Mouse (Mus musculus) liver (tissue): ENCODE measurements around the gene Chmp6.

ENCODE experiments used
- DNase-seq: peaks from one replicate; pipeline ENCODE4 v3.0.0-alpha.2; 2020; ENCODE audit warnings: mixed read lengths

Gene Chmp6

GRCm38 (mm10) chr11:119913291-119913934, at the start of gene Chmp6:
Gene Chmp6 (plus strand): TSS chr11:119913441.
- DNase-seq = peak; percentile 82

- no peak for DNase-seq
Measured at GRCm38 (mm10) chr11:119866837-119867236, 46.4 kb upstream of the Chmp6 start.

GRCm38 (mm10) chr11:119868138-119868537, 45.1 kb upstream of the Chmp6 start:
- no peak for DNase-seq

- no peak for DNase-seq
Measured at GRCm38 (mm10) chr11:119868556-119868955, 44.7 kb upstream of the Chmp6 start.

- DNase-seq = no peak
Measured at GRCm38 (mm10) chr11:119871141-119871540, 42.1 kb upstream of the Chmp6 start.

GRCm38 (mm10) chr11:119873643-119874042, 39.6 kb upstream of the Chmp6 start:
- no peak for DNase-seq

- no peak for DNase-seq
Measured at GRCm38 (mm10) chr11:119874841-119875240, 38.4 kb upstream of the Chmp6 start.

GRCm38 (mm10) chr11:119875685-119876084, 37.6 kb upstream of the Chmp6 start:
- no peak for DNase-seq

GRCm38 (mm10) chr11:119877124-119877523, 36.1 kb upstream of the Chmp6 start:
- DNase-seq = no peak

- DNase-seq = no peak
Measured at GRCm38 (mm10) chr11:119879573-119879972, 33.7 kb upstream of the Chmp6 start.

- no peak for DNase-seq
Measured at GRCm38 (mm10) chr11:119883646-119884045, 29.6 kb upstream of the Chmp6 start.

- no peak for DNase-seq
Measured at GRCm38 (mm10) chr11:119889966-119890365, 23.3 kb upstream of the Chmp6 start.

- DNase-seq = no peak
Measured at GRCm38 (mm10) chr11:119891601-119892215, 21.5 kb upstream of the Chmp6 start.

GRCm38 (mm10) chr11:119893667-119894236, 19.5 kb upstream of the Chmp6 start:
- no peak for DNase-seq

GRCm38 (mm10) chr11:119894634-119895033, 18.6 kb upstream of the Chmp6 start:
- DNase-seq = peak; percentile 31

- DNase-seq = no peak
Measured at GRCm38 (mm10) chr11:119897041-119897440, 16.2 kb upstream of the Chmp6 start.

GRCm38 (mm10) chr11:119898976-119899375, 14.3 kb upstream of the Chmp6 start:
- no peak for DNase-seq

GRCm38 (mm10) chr11:119901174-119901573, 12.1 kb upstream of the Chmp6 start:
- DNase-seq = no peak

GRCm38 (mm10) chr11:119902891-119903290, 10.3 kb upstream of the Chmp6 start:
- DNase-seq = no peak

GRCm38 (mm10) chr11:119904621-119905286, 8.5 kb upstream of the Chmp6 start:
- DNase-seq = peak; percentile 58

- DNase-seq = no peak
Measured at GRCm38 (mm10) chr11:119905794-119906193, 7.4 kb upstream of the Chmp6 start.

GRCm38 (mm10) chr11:119907006-119907650, 6.1 kb upstream of the Chmp6 start:
- DNase-seq = no peak

GRCm38 (mm10) chr11:119907711-119908110, 5.5 kb upstream of the Chmp6 start:
- no peak for DNase-seq
